Mouse (Mus musculus) ovary, postnatal 14 days (tissue): ENCODE data around the gene Sp4.

Experiments used
- DNase-seq: peaks from one replicate; pipeline ENCODE4 v3.0.0; 2022; ENCODE audit warnings: low spot score

Gene Sp4

DNA sequence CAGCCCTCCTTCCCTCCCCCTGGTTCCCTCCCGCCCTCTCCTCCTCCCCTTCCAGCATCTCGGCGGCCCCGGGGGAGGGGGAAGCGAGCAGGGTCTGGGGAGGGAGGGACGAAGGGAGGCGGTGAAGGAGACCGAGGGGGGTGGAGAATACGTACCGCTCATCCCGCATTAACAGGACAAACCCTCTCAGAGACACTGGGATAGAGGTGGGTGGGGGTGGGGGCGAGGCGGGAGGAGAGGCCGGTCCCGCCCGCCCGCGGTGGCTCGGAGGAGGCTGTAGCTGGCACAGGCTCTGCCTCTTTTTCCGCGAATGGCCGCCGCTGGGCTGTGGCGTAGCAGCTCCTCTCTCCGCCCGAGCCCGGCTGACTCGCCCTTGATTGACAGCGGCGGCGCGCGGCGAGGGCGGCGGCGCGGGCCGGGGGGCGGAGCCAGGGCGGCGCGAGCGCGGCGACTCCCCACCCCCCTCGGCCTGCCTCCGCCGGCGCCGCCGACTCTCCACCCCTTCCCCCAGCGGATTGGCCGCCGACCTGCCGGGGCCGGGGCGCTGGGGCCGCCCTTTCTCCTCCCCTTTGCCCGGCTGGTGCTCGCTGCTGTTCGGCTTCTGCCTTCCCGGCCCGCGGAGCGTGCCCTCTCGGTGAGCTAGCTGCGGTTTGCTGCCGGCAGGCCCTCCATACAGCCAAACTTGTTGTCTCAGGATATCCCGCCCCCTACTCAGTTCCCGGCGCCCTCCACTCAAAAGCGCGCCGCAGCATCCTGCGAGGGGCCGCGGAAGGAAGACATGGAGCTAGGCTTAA, at the start of gene Sp4:
TSS of gene Sp4 (minus strand) at position 369 of the 794 bp plus-strand sequence.
- DNase-seq = peak; percentile 87

DNA sequence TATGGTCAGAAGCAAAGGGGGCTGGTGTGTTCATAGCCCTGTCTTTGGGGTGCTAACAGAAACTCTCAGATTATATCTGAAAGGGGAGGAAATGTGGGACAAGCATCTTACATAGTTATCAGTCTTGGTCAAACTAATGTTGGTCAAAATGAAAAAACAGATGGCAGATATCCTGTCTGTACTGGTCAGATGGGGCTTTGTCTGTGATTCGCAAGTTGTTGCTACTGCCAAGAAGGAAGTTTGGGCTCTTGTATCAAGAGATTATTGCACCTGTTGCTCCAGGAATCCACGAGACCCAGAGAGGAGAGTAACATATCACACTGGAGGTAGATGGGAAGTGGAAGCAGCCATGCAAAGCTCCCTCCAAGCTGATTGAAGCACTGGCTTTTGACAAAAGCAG, 37.9 kb upstream of the Sp4 start:
- DNase-seq = no peak

DNA sequence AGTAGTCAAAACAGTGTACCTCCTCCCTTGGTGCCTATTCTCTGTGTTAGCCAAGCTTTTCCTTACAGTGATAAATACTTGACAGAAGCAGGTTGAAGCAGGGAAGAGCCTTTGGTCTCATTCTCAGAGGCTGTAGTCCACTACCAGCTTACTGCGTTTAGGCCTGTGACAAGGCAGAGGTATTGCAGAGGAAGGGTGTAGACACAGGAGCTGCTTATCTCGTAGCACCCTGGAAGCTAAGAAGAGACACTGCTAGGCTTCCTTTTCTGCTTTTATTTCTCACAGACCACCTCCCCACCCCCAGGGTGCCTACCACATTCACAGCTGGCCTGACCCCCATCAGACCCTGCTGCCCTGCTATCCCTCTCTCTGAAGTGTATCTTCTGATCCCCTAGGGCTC, 37.0 kb upstream of the Sp4 start:
- no peak for DNase-seq

DNA sequence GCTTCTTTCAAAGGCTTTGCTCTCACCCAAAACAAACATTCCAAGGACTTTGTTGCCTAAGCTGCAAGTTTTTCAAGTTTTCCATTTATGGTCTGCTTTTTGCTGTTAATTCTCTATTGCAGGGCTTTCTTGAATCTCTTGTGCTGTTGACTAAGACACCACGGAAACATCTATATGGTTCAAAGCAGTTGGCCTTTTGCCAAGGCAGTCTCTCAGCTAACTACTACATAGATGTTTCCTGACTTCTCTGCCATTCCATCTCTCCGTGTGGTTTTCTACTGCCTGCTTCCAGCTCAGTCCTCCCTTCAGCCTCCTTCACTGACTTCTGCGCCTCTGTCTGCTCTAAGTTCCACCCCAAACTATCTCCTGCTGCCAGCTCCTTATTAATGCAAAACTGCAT, 36.1 kb upstream of the Sp4 start:
- DNase-seq = no peak

DNA sequence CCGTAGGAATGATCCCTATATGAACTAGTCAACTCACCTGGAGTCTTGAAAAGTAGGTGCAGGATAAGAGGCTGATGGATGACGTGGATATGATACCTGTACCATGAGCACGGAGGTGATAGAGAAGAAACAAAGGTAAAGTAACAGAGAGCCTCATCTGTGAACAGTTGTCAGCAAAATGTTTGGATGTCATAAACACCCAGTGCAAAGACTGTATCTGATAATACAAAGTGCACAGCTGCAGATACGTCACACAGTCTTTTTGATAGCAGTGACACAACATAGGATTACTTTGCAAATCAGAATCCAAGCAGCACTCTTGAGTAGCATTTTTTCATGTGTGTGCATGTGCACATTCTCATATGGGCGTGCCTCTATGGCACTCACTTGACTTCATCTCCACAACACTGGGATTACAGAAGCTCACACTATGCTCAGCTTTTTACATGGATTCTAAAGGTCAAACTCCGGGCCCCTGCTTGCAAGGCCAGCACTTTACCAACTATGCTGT, 27.6 kb upstream of the Sp4 start:
- no peak for DNase-seq

DNA sequence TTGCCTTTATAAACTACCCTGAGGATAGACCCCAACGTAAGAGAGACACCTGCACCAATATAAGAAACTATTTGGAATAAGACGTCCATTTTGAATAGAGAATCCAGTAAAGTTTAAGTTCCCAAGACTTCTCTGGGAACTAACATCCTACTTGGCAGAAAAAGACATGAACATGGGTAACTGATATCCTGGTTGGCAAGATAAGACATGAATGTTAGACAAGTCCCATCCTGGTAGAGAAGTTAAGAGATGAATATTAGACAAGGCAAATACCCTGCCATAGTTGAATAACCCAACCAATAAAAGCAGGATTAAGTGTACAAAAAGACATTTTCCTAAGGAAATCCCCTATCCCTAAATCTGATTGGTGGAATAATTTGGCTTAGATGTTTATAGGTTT, 26.3 kb upstream of the Sp4 start:
- no peak for DNase-seq

DNA sequence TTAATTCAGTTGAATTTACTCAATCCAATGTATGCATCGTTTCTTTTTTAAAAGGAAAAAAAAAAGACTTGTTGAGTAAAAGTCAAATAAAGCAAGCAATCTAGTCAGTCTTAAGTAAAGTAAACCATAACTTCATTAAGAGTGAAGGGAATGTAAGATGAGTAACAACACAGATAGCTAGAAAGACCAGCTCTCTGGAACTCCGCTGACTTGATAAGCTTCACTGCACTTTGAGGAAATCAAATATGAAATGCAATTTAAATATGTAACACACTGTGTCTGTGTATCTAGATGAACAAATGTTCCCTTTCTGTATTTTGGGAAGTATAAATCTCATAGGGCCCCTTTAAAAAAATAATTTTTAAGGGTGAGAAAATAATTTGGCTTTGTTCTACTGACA, 24.9 kb upstream of the Sp4 start:
- DNase-seq = no peak

DNA sequence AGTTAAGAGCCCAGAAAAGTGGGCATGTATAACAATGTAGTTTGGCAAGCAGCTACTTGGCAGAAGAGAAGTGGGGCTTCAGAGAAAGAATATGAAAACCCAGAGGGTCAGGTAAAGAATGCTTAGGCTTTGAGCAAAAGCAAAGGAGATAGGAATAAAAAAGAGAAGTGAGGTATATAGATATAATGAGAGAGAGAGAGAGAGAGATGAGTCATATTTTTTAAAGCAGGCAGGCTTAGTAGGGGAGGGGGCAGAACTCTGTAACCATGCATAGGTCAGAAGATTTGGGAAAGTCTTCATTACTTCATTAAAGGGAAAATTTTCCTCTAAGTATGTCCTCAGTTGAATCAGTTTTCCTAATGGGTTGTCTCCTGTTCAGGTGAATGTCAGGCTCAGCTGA, 18.8 kb upstream of the Sp4 start:
- DNase-seq = no peak

DNA sequence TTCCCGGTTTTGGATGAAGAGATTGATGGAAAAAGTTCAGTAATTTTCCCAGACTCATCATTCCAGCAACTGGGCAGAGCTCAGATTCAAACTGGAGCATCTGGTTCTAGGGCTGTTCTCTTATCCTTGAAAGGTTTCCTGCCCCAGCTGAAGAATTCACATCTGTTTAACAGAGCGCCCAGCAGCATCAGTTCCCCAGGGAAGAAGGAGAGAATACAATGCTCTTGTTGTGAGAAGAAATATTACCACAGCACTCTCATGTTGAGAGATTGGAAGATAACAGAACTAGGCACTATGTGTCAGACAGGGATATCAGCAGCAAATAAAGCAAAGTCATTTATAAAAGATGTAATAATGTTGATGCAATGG, 13.2 kb upstream of the Sp4 start:
- DNase-seq = no peak

DNA sequence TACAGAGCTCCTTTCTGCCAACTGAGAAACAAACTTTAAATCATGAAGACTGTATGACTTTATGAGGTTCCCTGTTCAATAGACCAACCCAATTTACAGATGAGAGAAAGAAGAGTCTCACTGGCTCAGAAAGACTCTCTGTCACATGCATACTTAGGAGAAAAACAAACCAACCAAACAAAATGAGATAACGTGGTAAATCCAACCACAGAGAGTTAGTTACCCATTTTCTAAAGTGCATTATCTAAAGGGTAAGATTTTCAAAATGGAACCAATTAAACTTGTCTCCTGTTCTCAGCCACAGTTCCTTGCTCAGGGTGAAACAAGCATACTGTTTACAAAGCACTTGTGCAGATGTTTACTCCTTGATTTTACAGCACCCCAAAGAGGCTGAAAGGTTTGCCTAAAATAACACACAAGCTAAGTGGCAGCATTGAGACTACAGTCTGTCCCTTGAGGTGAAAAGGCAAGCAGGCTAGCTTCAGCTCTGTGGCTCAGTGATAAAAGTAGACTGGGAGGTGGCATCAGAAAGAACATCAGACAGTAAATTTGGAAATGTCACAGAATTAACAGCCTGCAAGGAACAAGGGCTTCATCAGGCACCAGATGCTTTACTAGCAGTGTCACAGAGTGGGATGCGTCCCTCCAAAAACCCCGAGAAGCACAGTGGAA, 12.7 kb upstream of the Sp4 start:
- no peak for DNase-seq

DNA sequence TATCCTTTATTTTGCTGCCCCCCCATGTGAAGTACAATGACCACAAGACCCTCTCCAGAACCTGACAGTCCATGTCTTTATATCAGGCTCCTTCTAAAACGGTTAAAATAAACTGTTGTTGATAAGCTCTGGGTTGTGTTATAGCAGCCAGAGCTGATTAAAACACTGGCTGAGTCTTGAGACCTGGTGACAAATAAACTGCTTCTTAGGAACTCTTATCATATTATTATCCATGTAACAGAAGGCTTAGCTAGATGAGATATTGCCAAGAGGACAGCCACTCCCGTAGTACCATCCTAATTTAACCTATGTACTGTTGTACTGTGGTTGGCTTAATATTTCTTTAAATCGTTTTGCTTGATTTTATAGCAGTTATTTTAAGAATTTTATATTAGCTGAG, 2.3 kb upstream of the Sp4 start:
- DNase-seq = no peak

DNA sequence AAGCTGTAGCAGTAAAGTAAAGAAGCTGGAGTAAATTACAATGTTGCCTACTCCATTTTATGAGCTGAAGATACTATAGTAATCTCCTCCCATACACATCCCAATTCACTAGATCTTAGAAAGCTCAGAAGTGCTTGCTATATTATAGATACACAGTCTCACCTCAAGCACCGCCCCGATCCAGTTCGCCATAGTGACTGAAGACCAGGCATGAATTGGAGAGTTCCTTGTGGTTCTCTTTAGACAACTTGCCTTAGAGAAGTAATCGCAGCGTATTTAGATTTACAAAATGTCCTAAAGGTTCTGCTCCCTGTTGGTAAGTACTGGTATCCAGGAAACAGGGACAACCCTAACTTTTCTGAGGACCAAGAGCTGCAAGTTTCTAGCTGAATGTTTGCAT, 1.8 kb upstream of the Sp4 start:
- DNase-seq = no peak

DNA sequence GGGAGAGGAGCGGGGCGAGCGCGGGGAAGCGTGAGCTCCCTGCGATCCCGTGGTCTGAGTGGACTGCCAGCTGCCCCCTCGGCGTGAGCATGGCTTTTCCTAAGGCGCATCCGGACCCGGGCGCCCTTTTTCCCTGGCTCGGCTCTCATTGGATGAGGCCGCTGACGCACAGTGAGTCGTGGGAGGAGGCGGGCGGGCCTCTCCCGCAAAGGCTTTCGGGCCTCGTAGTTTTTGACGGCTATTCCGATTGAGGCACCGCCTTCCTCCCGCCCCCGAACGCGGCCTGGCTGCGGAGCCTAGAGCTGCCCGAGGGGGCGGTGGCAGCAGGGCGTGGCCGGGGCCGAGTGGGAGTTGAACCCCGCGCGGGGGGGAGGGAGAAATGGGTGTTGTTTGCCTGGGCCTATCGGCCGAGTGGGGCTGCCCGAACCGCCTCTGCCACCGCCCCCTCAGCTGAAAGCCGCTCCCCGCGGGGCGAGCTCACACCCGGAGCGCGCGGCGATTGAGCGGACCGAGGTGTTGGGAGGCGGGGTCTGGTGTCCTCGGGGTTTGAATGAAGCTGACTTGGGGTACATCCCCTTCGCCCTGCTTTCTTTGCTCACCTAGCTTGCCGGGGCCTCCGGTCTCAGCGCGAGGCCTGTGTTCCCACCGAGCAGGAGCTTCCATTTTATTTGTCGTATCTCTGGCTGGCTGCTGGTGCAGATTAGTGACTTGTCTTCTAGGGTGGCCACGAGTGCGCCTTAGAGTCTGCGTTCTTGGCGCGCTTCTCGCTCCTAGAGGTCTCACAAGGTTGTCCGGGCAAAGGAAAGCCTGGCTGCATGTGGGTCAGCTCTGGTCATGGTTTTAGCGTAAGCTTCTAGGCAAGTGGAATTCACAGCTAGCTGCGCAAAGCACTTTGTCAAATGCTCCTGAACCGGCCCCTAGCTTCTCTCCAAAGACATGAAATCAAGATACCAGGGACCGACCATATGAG, 911 bp upstream of the Sp4 start:
- DNase-seq = peak; percentile 97

DNA sequence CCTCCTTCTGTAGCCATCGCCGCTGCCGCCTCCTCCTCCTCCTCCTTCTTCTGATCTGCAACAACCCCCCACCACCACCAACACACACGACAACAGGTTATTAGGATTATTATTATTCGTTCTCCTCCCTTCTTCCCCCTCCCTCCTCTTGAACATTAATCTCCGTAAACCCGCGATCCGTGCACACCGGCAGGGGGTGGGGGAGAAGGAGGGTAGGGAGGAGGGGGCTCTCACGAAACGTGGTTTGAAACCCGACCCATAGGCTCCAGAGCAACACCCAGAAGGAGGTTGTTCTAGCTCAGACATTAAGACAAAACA, 527 bp downstream of the Sp4 start:
- no peak for DNase-seq

DNA sequence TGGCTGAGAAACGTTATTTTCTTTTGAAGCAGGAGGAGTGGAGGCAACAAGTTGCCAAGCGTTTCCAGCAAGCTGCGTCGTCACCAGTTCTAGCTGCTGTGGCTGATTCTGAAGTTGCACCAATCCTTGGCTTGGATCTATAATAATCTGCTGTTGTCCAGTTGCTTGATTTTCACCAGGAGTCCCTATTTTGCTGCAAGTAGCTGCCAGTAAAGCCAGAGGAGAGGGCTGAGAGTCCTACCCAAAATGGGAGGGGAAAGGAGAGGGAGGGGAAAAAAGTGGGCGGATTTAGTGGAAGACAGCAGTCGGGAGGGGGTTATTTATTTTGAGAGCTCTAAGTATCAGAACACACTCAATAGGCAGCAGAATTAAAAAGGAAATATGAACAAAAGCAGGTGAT, 1.3 kb downstream of the Sp4 start:
- peak; percentile 34 for DNase-seq

DNA sequence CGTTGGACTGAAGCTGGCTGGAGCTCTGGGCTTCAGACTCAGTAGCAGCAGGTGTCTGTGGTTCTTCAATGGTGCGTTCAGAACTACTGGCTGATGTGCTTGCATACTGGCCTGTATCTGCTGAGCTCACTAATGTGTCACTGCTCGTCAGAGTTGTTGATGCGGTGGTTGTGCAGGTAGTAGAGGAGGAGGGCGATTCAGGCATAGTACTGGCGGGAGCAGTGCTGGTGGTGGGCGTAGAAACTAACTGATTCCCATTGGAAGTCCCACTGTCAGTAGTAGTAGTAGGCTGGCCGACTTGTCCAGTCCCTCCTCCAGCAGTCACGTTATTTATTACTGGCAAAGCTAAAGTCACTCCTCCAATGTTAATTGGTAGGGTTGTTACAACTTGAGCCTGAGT, 2.1 kb downstream of the Sp4 start:
- no peak for DNase-seq

DNA sequence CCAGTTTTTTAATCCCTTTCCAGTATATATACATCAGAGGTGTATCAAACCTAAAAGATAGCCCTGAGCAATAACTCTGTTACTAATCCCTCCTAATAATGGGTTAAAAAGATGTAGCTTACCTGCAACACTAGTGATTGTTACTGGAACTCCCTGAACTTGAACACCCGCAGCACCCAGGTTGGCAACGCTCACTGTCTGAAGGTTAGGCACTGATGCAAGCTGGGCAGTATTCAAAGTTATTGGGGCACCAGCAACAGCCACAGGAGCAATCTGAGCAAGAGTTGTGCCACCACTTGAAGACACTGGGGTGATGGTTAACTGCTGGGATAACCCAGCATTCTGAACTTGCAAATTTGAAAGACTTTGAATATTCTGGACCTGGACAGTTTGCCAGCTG, 2.7 kb downstream of the Sp4 start:
- DNase-seq = no peak

DNA sequence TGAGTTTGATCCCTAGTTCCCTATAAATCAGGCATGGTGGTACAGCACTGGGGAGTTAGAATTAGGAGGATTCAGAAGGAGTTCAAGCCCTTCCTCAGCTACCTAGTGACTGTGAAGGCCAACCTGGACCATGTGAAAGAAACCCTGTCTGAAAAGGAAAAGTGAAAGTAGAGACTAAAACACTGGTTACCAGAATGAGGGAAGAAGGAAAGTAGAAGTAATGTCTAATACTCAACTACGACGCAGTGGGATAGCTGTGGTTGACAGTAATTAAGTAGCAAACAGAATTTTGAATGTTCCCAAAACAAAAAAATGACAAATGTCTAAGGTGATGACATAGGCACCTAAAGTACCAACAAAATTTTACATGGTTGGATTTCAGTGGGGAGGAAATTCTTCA, 5.0 kb downstream of the Sp4 start:
- DNase-seq = no peak

DNA sequence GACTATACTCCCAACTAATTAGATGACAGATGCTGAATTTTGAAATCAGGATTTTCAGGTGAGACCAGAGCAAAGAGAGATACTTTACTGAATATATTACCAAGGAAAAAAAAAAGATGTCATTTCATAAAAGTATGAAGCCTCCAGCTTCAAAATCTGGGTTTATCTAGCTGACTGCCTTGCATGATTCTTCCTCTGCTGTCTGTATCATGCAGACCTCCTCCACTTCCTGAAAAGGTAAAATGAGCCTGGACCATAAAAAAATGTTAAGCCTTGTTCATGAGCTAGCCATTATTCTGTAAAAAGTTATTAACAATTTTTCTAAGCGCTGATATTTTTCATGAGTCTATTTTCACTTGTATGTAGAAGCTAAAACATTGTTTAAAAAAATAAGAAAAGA, 5.4 kb downstream of the Sp4 start:
- no peak for DNase-seq

DNA sequence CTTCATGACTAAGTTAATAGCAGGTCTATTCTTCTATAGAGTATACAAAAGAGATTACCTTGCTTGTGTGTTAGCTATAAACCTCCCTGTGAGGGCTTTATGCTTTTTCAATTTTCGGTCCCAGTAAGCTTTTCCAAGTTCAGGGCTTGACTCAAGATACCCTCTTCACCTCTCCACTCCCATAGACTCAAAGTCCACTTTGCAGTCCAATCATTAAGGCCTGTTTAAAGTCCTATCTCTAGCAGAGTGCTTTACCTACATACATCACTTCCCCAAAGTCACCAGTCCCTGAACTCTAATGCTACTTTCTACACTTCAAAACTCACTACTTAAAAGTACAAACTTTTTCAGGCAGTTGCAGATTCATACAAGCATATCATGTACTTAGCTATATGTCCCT, 12.3 kb downstream of the Sp4 start:
- DNase-seq = no peak

DNA sequence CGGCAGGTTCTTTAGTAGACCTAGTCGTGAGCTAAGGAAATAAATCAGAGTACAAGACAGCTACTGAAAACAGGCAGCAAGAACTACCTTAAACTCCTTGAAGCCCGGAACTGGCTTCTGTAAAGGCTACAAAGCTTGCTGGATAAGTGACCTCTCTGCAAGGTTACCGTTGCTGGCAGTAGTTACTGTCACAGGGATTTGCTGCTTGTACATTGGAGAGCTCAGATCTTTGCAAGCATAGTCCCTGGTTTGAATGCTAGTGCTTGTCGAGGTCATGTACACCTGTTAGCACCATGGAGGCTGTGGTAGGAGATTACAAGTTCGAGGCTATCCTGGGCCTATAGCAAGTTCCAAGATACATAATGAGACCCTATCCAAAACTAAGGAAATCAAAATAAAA, 16.1 kb downstream of the Sp4 start:
- no peak for DNase-seq

DNA sequence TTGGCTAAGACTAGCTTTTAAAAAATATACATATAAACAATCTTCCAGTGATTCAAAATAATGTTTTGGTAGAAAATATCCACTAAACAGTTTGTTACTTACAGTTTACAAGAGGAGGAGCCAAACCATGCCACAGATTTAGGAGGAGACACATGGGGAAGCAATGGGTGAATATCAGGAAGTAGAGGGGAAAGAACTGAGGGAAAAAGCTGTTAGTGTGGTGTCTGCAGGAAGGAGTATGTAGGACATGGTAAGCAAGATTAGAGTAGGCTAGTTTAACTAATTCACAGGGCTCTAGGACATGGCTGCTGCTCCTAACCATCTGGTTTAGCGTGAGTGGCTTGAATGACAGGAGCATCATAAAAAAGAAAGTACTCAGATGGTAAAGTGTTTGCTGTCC, 19.3 kb downstream of the Sp4 start:
- no peak for DNase-seq

DNA sequence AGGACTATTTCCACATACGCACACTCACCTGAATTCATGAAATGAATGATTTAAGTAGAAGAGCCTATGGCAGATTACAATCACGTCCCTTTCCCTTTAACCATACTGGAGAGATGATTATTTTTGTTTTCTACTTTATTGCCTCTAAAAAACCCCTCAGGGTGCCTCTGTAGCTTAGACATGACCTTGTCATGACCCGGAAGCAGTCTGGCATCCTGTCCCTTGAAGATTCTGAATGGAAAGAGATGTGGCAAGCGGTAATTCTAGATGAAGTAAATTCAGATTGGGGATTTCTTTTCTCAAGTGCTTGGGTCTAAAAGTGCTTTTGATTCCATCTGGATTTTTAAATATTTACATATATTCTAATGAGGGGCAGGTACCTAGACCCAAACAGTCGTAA, 24.9 kb downstream of the Sp4 start:
- DNase-seq = no peak
